Mouse (Mus musculus) forebrain, embryonic 10.5 days (tissue): ENCODE results near the gene Exoc2. TPM values are rescaled to one million over a fixed set of nuclear protein-coding genes. Genes with fewer than 3 reads are reported as not detected.

ENCODE experiments used
- DNase-seq: peaks from one replicate; pipeline ENCODE4 v3.0.0-alpha.2; 2017; ENCODE audit warnings: low spot score; ENCODE audit errors: extremely low spot score
- H3K27ac ChIP-seq: fragments of 300-500 bp; sonication (generic); 2 replicates; pipeline ENCODE4 v1.5.1; 2016; ENCODE audit warnings: mild to moderate bottlenecking
- H3K27me3 ChIP-seq: fragments of 300-500 bp; sonication (generic); 2 replicates; pipeline ENCODE4 v1.6.1; 2016; ENCODE audit warnings: mild to moderate bottlenecking; ENCODE audit not compliant: poor library complexity, severe bottlenecking
- H3K36me3 ChIP-seq: fragments of 300-500 bp; sonication (generic); replicated peaks from 2 replicates; pipeline ENCODE4 v1.6.1; 2016; ENCODE audit warnings: mild to moderate bottlenecking, moderate library complexity
- H3K4me1 ChIP-seq: fragments of 300-500 bp; sonication (generic); 2 replicates; pipeline ENCODE4 v1.6.1; 2016
- H3K4me3 ChIP-seq: fragments of 300-500 bp; sonication (generic); 2 replicates; pipeline ENCODE4 v1.5.1; 2016; ENCODE audit warnings: mild to moderate bottlenecking, moderate library complexity
- H3K9me3 ChIP-seq: fragments of 300-500 bp; sonication (generic); 2 replicates; pipeline ENCODE4 v1.6.1; 2016; ENCODE audit warnings: mild to moderate bottlenecking, moderate library complexity
- WGBS: fragments of 180-500 bp; shearing (Covaris S2); methylation state at CpG from one replicate; pipeline ENCODE4 v1.1.7; 2016; 5-methylcytosine and 5-hydroxymethylcytosine counted together
- polyA plus RNA-seq: library from polyadenylated mRNA; unstranded; fragments of >200 nt; fragmentation: Nextera tagmentation; extraction: Ambion mirVana; gene quantifications from 2 replicates; pipeline ENCODE4 v1.2.1, GENCODE M21; 2016

Exoc2 gene
- polyA plus RNA-seq, 1 experiment from 2014 or later = 33.8 TPM

DNA sequence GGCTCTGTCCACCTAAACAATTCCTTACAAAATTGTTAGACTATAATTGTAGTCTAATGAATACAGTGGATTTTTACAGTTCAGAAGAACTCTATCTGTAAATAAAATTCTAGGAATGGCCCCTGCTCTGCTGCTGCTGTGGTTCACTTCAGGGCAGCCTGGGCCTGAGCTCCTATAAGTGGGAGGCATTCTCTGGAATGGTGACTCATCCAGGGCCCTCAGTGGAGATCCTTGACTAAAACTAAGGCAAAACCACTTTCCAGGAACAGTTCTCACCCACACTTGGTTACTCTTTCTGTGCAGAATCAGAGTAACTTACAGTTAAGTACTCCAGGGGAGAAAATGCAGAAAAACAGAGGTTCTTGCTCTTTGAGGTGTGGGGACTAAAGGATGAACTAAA is 108.4 kb downstream of the Exoc2 start:
- no peaks in the 10 kb centered on the region for H3K27me3 ChIP-seq
- no peak overlapping the region for H3K27ac ChIP-seq
- H3K9me3 ChIP-seq = no peaks in the 10 kb centered on the region
- no peaks in the 10 kb centered on the region for H3K4me1 ChIP-seq
- DNase-seq = no peak
- H3K36me3 ChIP-seq = peaks cover 45% of the 10 kb centered on the region
- H3K4me3 ChIP-seq = no peak overlapping the region

- peaks cover 38% of the 10 kb centered on the region for H3K36me3 ChIP-seq
- no peak overlapping the region for H3K4me3 ChIP-seq
- no peaks in the 10 kb centered on the region for H3K4me1 ChIP-seq
- no peaks in the 10 kb centered on the region for H3K9me3 ChIP-seq
- no peaks in the 10 kb centered on the region for H3K27me3 ChIP-seq
- DNase-seq = no peak
- H3K27ac ChIP-seq = no peak overlapping the region
- WGBS = 88% methylated on average over 3 of the region's 3 CpGs
These were observed 109.9 kb downstream of the Exoc2 start for GRCm38 (mm10) chr13:30864042-30864441.

- no peak overlapping the region for H3K27ac ChIP-seq
- no peaks in the 10 kb centered on the region for H3K27me3 ChIP-seq
- H3K9me3 ChIP-seq = no peaks in the 10 kb centered on the region
- H3K4me3 ChIP-seq = no peak overlapping the region
- 86% methylated on average over 3 of the region's 3 CpGs for WGBS
- peaks cover 30% of the 10 kb centered on the region for H3K36me3 ChIP-seq
- DNase-seq = no peak
- no peaks in the 10 kb centered on the region for H3K4me1 ChIP-seq
These were observed 115.5 kb downstream of the Exoc2 start for GRCm38 (mm10) chr13:30858421-30858820.

GRCm38 (mm10) chr13:30850736-30851135 is 123.2 kb downstream of the Exoc2 start:
- H3K9me3 ChIP-seq = no peaks in the 10 kb centered on the region
- H3K4me3 ChIP-seq = no peak overlapping the region
- H3K27ac ChIP-seq = no peak overlapping the region
- H3K4me1 ChIP-seq = peaks cover 11% of the 10 kb centered on the region
- peaks cover 12% of the 10 kb centered on the region for H3K36me3 ChIP-seq
- peaks cover 23% of the 10 kb centered on the region for H3K27me3 ChIP-seq
- 87% methylated on average over 2 of the region's 2 CpGs for WGBS
- no peak for DNase-seq

- H3K27me3 ChIP-seq = peaks cover 23% of the 10 kb centered on the region
- H3K9me3 ChIP-seq = no peaks in the 10 kb centered on the region
- H3K36me3 ChIP-seq = peaks cover 11% of the 10 kb centered on the region; the same call in 1 of the 2 replicates
- H3K27ac ChIP-seq = no peak overlapping the region
- H3K4me3 ChIP-seq = no peak overlapping the region
- no peak for DNase-seq
- WGBS = 24% methylated on average over 1 of the region's 1 CpGs
- H3K4me1 ChIP-seq = peaks cover 11% of the 10 kb centered on the region
These were observed 125.9 kb downstream of the Exoc2 start for GRCm38 (mm10) chr13:30848001-30848400.

DNA sequence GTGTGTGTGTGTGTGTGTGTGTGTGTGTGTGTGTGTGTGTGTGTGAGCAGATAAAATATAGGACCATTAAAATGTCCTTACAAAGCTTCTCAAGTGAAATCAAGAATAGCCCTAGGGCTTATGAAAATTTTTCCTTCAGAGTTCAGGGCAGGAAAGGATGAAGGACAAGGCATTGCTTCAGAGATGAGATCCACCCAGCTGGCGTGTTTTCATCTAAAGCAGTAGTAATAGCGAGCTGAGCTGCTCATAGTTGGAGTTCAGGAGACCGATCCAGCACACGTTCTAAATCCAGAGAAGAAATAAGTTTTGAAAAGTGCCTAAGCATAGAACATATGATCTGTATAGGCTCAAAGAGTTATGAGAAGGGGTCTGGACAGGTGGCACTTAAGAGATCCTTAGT is 127.4 kb downstream of the Exoc2 start:
- H3K9me3 ChIP-seq = no peaks in the 10 kb centered on the region
- 96% methylated on average over 4 of the region's 4 CpGs for WGBS
- H3K27ac ChIP-seq = no peak overlapping the region
- H3K4me3 ChIP-seq = no peak overlapping the region
- no peak for DNase-seq
- H3K36me3 ChIP-seq = peaks cover 13% of the 10 kb centered on the region; the same call in 1 of the 2 replicates
- H3K4me1 ChIP-seq = peaks cover 11% of the 10 kb centered on the region
- peaks cover 23% of the 10 kb centered on the region for H3K27me3 ChIP-seq

GRCm38 (mm10) chr13:30843049-30843448 is 130.8 kb downstream of the Exoc2 start:
- Histone ChIP-seq H3K36me3 (peaks cover 17% of the 10 kb centered on the region), H3K4me3 (no peak overlapping the region), H3K27me3 (peaks cover 12% of the 10 kb centered on the region), H3K9me3 (no peaks in the 10 kb centered on the region), H3K4me1 (peaks cover 4% of the 10 kb centered on the region), H3K27ac (no peak overlapping the region)
- DNase-seq = no peak
- WGBS = 89% methylated on average over 4 of the region's 4 CpGs

DNA sequence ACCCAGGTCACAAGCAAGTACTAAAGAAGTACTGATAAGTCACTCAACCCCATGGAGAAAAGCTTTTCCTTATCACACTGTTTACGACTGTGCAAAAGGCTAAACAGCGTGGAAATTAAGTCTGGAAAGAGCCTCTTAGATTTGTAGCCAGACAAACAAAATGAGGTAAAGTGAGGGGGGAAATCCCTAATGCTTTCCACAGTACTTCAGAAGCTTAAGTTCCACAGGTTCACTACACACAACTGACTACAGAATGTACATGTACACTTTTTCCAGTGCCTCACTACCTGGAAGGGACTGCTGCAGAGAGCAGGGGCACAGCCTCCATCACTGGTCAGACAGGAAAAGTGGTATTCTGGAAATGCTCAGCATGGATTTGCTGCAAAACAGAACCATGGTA is 132.1 kb downstream of the Exoc2 start:
- DNase-seq = no peak
- H3K4me3 ChIP-seq = no peak overlapping the region
- H3K27ac ChIP-seq = no peak overlapping the region
- peaks cover 5% of the 10 kb centered on the region; the same call in 1 of the 2 replicates for H3K27me3 ChIP-seq
- WGBS = 97% methylated on average over 2 of the region's 2 CpGs
- peaks cover 17% of the 10 kb centered on the region for H3K36me3 ChIP-seq
- no peaks in the 10 kb centered on the region for H3K9me3 ChIP-seq
- H3K4me1 ChIP-seq = no peaks in the 10 kb centered on the region; the same call in 1 of the 2 replicates

DNA sequence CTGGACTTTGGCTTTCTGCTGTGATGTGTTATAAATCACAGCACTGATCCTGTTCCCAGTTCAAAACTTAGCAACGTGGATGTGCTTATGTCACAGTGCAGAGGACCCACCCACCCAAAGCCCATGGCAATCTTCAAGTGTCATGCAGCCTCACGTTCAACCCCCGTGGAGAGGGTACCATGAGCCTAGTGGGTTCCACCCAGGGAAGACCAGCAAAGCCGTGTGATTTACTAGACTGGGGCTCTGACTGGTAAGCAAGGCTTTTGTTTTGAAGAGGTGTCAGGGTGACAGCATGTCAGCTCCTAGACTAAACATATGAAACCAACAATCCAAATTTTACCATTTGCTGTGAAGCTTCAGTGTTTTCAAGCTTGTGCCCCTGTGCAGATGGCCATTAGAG is 132.6 kb downstream of the Exoc2 start:
- Histone ChIP-seq H3K27me3 (no peaks in the 10 kb centered on the region), H3K27ac (no peak overlapping the region), H3K4me1 (no peaks in the 10 kb centered on the region; the same call in 1 of the 2 replicates), H3K9me3 (no peaks in the 10 kb centered on the region), H3K4me3 (no peak overlapping the region), H3K36me3 (peaks cover 17% of the 10 kb centered on the region)
- no peak for DNase-seq
- 95% methylated on average over 4 of the region's 4 CpGs for WGBS

GRCm38 (mm10) chr13:30840700-30841099 is 133.2 kb downstream of the Exoc2 start:
- peaks cover 17% of the 10 kb centered on the region for H3K36me3 ChIP-seq
- WGBS = 94% methylated on average over 3 of the region's 3 CpGs
- no peaks in the 10 kb centered on the region; the same call in 1 of the 2 replicates for H3K4me1 ChIP-seq
- no peaks in the 10 kb centered on the region for H3K27me3 ChIP-seq
- H3K27ac ChIP-seq = no peak overlapping the region
- no peak overlapping the region for H3K4me3 ChIP-seq
- H3K9me3 ChIP-seq = no peaks in the 10 kb centered on the region
- no peak for DNase-seq

DNA sequence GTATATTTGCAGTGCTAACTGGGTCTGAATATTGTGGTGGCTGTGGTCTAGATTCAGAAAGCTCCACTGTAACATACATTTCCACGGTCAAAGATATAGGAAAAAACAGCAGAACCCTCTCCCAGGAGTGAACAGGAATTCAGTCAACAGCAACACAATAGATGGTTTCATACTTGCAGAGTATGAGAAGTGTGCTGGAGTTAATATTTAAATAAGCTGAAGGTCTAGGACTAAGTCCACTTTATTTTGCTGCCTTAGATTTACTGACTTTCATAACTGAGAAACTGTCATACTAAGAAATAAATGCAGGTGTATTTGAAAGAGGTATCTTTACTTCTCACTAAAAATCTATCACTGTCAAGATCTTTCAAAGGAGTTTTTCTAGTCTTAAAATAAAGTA is 137.6 kb downstream of the Exoc2 start:
- H3K9me3 ChIP-seq = no peaks in the 10 kb centered on the region
- DNase-seq = no peak
- H3K4me1 ChIP-seq = 0 out of 2 replicates have a peak, but pooled peaks cover 3% of the 10 kb centered on the region
- peaks cover 4% of the 10 kb centered on the region for H3K36me3 ChIP-seq
- 90% methylated on average over 1 of the region's 1 CpGs for WGBS
- no peaks in the 10 kb centered on the region for H3K27me3 ChIP-seq
- H3K4me3 ChIP-seq = no peak overlapping the region
- H3K27ac ChIP-seq = no peak overlapping the region

DNA sequence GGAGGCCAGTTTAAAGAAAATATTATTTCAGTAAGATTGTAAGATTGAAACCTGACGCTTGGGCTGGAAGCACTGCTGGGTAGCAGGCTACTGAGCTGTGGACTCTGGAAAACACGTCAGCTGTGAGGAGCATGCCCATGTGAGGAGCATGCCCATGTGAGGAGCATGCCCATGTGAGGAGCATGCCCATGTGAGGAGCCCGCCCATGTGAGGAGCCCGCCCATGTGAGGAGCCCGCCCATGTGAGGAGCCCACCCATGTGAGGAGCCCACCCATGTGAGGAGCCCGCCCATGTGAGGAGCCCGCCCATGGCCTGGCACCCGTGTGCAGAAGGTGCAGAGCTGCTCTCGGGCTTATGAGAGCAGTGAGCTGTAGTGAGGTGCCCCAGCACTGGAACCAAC is 139.0 kb downstream of the Exoc2 start:
- Histone ChIP-seq H3K36me3 (peaks cover 4% of the 10 kb centered on the region), H3K4me3 (no peak overlapping the region), H3K4me1 (0 out of 2 replicates have a peak, but pooled peaks cover 3% of the 10 kb centered on the region), H3K27me3 (no peaks in the 10 kb centered on the region), H3K27ac (no peak overlapping the region), H3K9me3 (no peaks in the 10 kb centered on the region)
- WGBS = 96% methylated on average over 9 of the region's 9 CpGs
- no peak for DNase-seq

DNA sequence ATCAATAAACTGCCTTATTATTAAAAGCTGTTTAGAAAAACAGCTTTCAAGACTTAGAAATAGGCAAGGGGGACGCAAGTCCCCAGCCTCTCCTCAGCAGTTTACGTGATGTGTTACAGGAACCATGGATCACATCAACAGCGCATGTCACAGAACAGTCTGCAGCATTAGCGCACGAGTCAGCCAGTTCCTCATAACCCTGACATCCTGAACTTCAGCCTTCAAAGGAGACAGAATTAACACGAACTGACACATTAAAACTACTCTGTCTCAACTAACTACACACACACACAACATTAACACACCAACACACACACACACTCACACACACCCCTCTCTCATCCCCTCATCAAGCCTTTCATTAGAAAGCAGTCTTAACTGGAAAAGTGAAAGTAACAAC is 139.5 kb downstream of the Exoc2 start:
- H3K36me3 ChIP-seq = no peaks in the 10 kb centered on the region; the same call in 1 of the 2 replicates
- 91% methylated on average over 6 of the region's 6 CpGs for WGBS
- H3K9me3 ChIP-seq = no peaks in the 10 kb centered on the region
- no peaks in the 10 kb centered on the region for H3K27me3 ChIP-seq
- H3K27ac ChIP-seq = no peak overlapping the region
- H3K4me3 ChIP-seq = no peak overlapping the region
- 0 out of 2 replicates have a peak, but pooled peaks cover 3% of the 10 kb centered on the region for H3K4me1 ChIP-seq
- no peak for DNase-seq
